Mouse (Mus musculus): ENCODE measurements at regions not wholly inside any gene's neighbourhood (a gene's known extent, or its start where the extent isn't known, plus 50 kb on each side); places are given as distances from the start of the nearest gene placed in this dataset.

DNA sequence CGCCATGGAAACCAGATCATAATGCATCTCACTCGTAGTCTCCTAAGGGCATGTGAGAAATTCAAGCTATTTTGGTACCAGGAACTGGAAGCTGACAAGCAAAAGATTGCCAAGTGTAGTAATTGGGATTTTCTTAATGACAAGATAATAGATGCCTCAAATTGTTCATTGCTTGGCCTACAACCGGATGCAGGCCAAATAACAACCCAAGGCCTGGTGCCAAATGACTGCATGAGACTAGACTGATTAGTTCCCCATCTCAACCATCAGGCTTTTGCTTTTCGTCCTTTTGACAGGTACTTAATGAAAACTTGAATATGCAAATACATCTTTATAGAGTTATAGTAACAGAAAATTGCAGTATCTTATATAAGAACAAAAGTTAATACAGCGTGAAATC lies 780.4 kb upstream of the Frg1 start:
- no peak for TF ChIP-seq CTCF (IDR thresholded peaks at IDR 0.05; ENCODE audit: insufficient read depth, low read depth, low read length)
- TF ChIP-seq POLR2A (IDR thresholded peaks at IDR 0.05; ENCODE audit: insufficient read depth, low read depth, low read length) = no peak

Data from olfactory bulb, adult 2 months (tissue).